Mouse (Mus musculus) cerebellum, adult 9-11 months (tissue): ENCODE data around the gene Thbs3.

Experiments
- DNase-seq: peaks from one replicate; pipeline ENCODE4 v3.0.0; 2022

Thbs3 gene

GRCm38 (mm10) chr3:89228180-89228549, 13.2 kb downstream of the Thbs3 start:
- peak; percentile 83 for DNase-seq

- no peak for DNase-seq
Measured at GRCm38 (mm10) chr3:89228836-89229235, 13.9 kb downstream of the Thbs3 start, which contains the start of gene Muc1. Gene Muc1, plus strand, starts transcription at chr3:89229057.

- no peak for DNase-seq
Measured at GRCm38 (mm10) chr3:89229276-89229675, 14.3 kb downstream of the Thbs3 start.

- DNase-seq: no peak
Measured at GRCm38 (mm10) chr3:89230561-89230960, 15.6 kb downstream of the Thbs3 start.

GRCm38 (mm10) chr3:89231345-89231744, 16.4 kb downstream of the Thbs3 start:
- DNase-seq: no peak

GRCm38 (mm10) chr3:89231772-89232275, 16.8 kb downstream of the Thbs3 start:
- DNase-seq: no peak

GRCm38 (mm10) chr3:89232614-89233013, 17.6 kb downstream of the Thbs3 start:
- DNase-seq: no peak

- peak; percentile 31 for DNase-seq
Measured at GRCm38 (mm10) chr3:89233562-89234110, 18.7 kb downstream of the Thbs3 start.

GRCm38 (mm10) chr3:89236516-89236915, 21.5 kb downstream of the Thbs3 start:
- no peak for DNase-seq

- no peak for DNase-seq
Measured at GRCm38 (mm10) chr3:89237682-89238081, 22.7 kb downstream of the Thbs3 start.

GRCm38 (mm10) chr3:89238494-89238893, 23.5 kb downstream of the Thbs3 start:
- no peak for DNase-seq

GRCm38 (mm10) chr3:89242331-89242895, 27.4 kb downstream of the Thbs3 start:
- peak; percentile 75 for DNase-seq

- peak; percentile 71 for DNase-seq
Measured at GRCm38 (mm10) chr3:89243609-89244008, 28.6 kb downstream of the Thbs3 start.

- DNase-seq: peak; percentile 80
Measured at GRCm38 (mm10) chr3:89244158-89244981, 29.4 kb downstream of the Thbs3 start.

GRCm38 (mm10) chr3:89244982-89245687, 30.2 kb downstream of the Thbs3 start:
- peak; percentile 90 for DNase-seq

- peak; percentile 85 for DNase-seq
Measured at GRCm38 (mm10) chr3:89245688-89246171, 30.8 kb downstream of the Thbs3 start, which contains the start of gene Krtcap2. Gene Krtcap2, plus strand, starts transcription at chr3:89245966.

- DNase-seq: peak; percentile 95
Measured at GRCm38 (mm10) chr3:89246261-89247100, 31.5 kb downstream of the Thbs3 start, which contains the start of gene Trim46. Gene Trim46, minus strand, starts transcription at chr3:89246309.

- no peak for DNase-seq
Measured at GRCm38 (mm10) chr3:89247466-89247865, 32.5 kb downstream of the Thbs3 start.

GRCm38 (mm10) chr3:89250435-89251040, 35.6 kb downstream of the Thbs3 start:
- peak; percentile 70 for DNase-seq

- DNase-seq: peak; percentile 39
Measured at GRCm38 (mm10) chr3:89251365-89251895, 36.5 kb downstream of the Thbs3 start.

- no peak for DNase-seq
Measured at GRCm38 (mm10) chr3:89254994-89255393, 40.0 kb downstream of the Thbs3 start.
